Mouse (Mus musculus) MEL (cell line): ENCODE measurements around the gene 1700069L16Rik. TPM values are rescaled to one million over a fixed set of nuclear protein-coding genes. Genes with fewer than 3 reads are reported as not detected.

Experiments used
- DNase-seq: peaks from one replicate; pipeline ENCODE4 v3.0.0; 2011; ENCODE audit warnings: low read depth, low spot score
- H3K27ac ChIP-seq: 2 replicates; pipeline ENCODE4 v1.5.1; 2012; ENCODE audit warnings: low read depth, mild to moderate bottlenecking, control low read depth, low read length, moderate library complexity; ENCODE audit not compliant: control insufficient read depth
- H3K27me3 ChIP-seq, 2 experiments: fragments of 150-350 bp in 1 of 2; sonication (generic) in 1 of 2; 2 replicates each; pipeline ENCODE4 v1.6.1; 2012; ENCODE audit warnings: low read length in 2 of 2, mild to moderate bottlenecking in 2 of 2, improper control_type of control experiment in 1 of 2, moderate library complexity in 1 of 2; ENCODE audit not compliant: insufficient read depth in 2 of 2, control insufficient read depth in 1 of 2
- H3K36me3 ChIP-seq, 2 experiments: 2 replicates each; pipeline ENCODE4 v1.6.1; 2012 to 2014; ENCODE audit warnings: low read length in 2 of 2, improper control_type of control experiment in 1 of 2, inconsistent platforms in 1 of 2, mild to moderate bottlenecking in 1 of 2; ENCODE audit not compliant: insufficient read depth in 2 of 2, control insufficient read depth in 1 of 2
- H3K4me1 ChIP-seq, 2 experiments: fragments of 150-350 bp in 1 of 2; sonication (generic) in 1 of 2; 2 replicates each; pipeline ENCODE4 v1.6.1; 2012; ENCODE audit warnings: low read length in 2 of 2, improper control_type of control experiment in 1 of 2, mild to moderate bottlenecking in 1 of 2; ENCODE audit not compliant: insufficient read depth in 2 of 2, control insufficient read depth in 1 of 2
- H3K4me3 ChIP-seq, 2 experiments: fragments of 150-350 bp in 1 of 2; sonication (generic) in 1 of 2; 2 replicates each; pipeline ENCODE4 v1.5.1; 2012; ENCODE audit warnings: low read depth in 2 of 2, low read length in 2 of 2, mild to moderate bottlenecking in 2 of 2, moderate library complexity in 2 of 2, control low read depth in 1 of 2, improper control_type of control experiment in 1 of 2; ENCODE audit not compliant: control insufficient read depth in 1 of 2, insufficient read depth in 1 of 2
- H3K79me2 ChIP-seq: 2 replicates; pipeline ENCODE4 v1.6.1; 2012; ENCODE audit warnings: mild to moderate bottlenecking, low read length, moderate library complexity; ENCODE audit not compliant: control insufficient read depth, poor library complexity, insufficient read depth
- H3K9ac ChIP-seq: 2 replicates; pipeline ENCODE4 v1.6.1; 2012; ENCODE audit warnings: low read depth, mild to moderate bottlenecking, control low read depth, low read length, moderate library complexity; ENCODE audit not compliant: control insufficient read depth, poor library complexity, severe bottlenecking
- H3K9me3 ChIP-seq: fragments of 150-350 bp; sonication (generic); replicated peaks from 2 replicates; pipeline ENCODE4 v1.6.1; 2012; ENCODE audit warnings: mild to moderate bottlenecking, low read length, improper control_type of control experiment, moderate library complexity; ENCODE audit not compliant: insufficient read depth
- BHLHE40 ChIP-seq: IDR thresholded peaks from 2 replicates; pipeline ENCODE4 v1.6.1; 2012; ENCODE audit warnings: low read depth, mild to moderate bottlenecking, inconsistent platforms, low read length, improper control_type of control experiment, borderline replicate concordance
- CHD1 ChIP-seq: IDR thresholded peaks from 2 replicates; pipeline ENCODE4 v1.6.1; 2012; ENCODE audit warnings: low read depth, mild to moderate bottlenecking, inconsistent platforms, low read length, improper control_type of control experiment
- CHD2 ChIP-seq: IDR thresholded peaks from 2 replicates; pipeline ENCODE4 v1.6.1; 2011; ENCODE audit warnings: low read length, improper control_type of control experiment
- E2F4 ChIP-seq: IDR thresholded peaks from 2 replicates; pipeline ENCODE4 v1.6.1; 2011; ENCODE audit warnings: low read depth, low read length, improper control_type of control experiment, borderline replicate concordance
- ELF1 ChIP-seq: IDR thresholded peaks from 2 replicates; pipeline ENCODE4 v1.6.1; 2014; ENCODE audit warnings: low read depth, mild to moderate bottlenecking, inconsistent platforms, low read length, improper control_type of control experiment, moderate library complexity
- ETS1 ChIP-seq: IDR thresholded peaks from 2 replicates; pipeline ENCODE4 v1.6.1; 2012; ENCODE audit warnings: low read depth, mild to moderate bottlenecking, inconsistent platforms, low read length, improper control_type of control experiment, moderate library complexity
- GATA1 ChIP-seq: IDR thresholded peaks from 2 replicates; pipeline ENCODE4 v1.6.1; 2011; ENCODE audit warnings: low read depth, low read length, improper control_type of control experiment
- HCFC1 ChIP-seq: IDR thresholded peaks from 2 replicates; pipeline ENCODE4 v1.6.1; 2012; ENCODE audit warnings: low read depth, mild to moderate bottlenecking, inconsistent platforms, low read length, improper control_type of control experiment, moderate library complexity
- KAT2A ChIP-seq: conservative IDR thresholded peaks from 2 replicates; pipeline ENCODE4 v1.6.1; 2012; ENCODE audit warnings: low read depth, low read length, improper control_type of control experiment, inconsistent platforms
- MAFK ChIP-seq: IDR thresholded peaks from 2 replicates; pipeline ENCODE4 v1.6.1; 2011; ENCODE audit warnings: low read depth, mild to moderate bottlenecking, low read length, improper control_type of control experiment, borderline replicate concordance
- MAZ ChIP-seq: IDR thresholded peaks from 2 replicates; pipeline ENCODE4 v1.6.1; 2012; ENCODE audit warnings: low read depth, mild to moderate bottlenecking, inconsistent platforms, low read length, improper control_type of control experiment
- MXI1 ChIP-seq: IDR thresholded peaks from 2 replicates; pipeline ENCODE4 v1.6.1; 2011; ENCODE audit warnings: mild to moderate bottlenecking, low read depth, low read length, improper control_type of control experiment
- MYB ChIP-seq: IDR thresholded peaks from 2 replicates; pipeline ENCODE4 v1.6.1; 2011; ENCODE audit warnings: mild to moderate bottlenecking, low read depth, low read length, improper control_type of control experiment
- MYC ChIP-seq: IDR thresholded peaks from 2 replicates; pipeline ENCODE4 v1.6.1; 2011; ENCODE audit warnings: low read depth, mild to moderate bottlenecking, low read length, improper control_type of control experiment, moderate library complexity
- NRF1 ChIP-seq: IDR thresholded peaks from 2 replicates; pipeline ENCODE4 v1.6.1; 2014; ENCODE audit warnings: low read depth, mild to moderate bottlenecking, inconsistent platforms, low read length, improper control_type of control experiment, moderate library complexity; ENCODE audit not compliant: poor library complexity, insufficient read depth, severe bottlenecking
- POLR2A ChIP-seq, 2 experiments: IDR thresholded peaks; 2 replicates each; pipeline ENCODE4 v1.6.1; 2011 to 2012; ENCODE audit warnings: low read length in 2 of 2, mild to moderate bottlenecking in 2 of 2, control low read depth in 1 of 2, improper control_type of control experiment in 1 of 2, low read depth in 1 of 2, moderate library complexity in 1 of 2; ENCODE audit not compliant: control insufficient read depth in 1 of 2, insufficient read depth in 1 of 2, poor library complexity in 1 of 2
- POLR2AphosphoS5 ChIP-seq: IDR thresholded peaks from 2 replicates; pipeline ENCODE4 v1.6.1; 2012; ENCODE audit warnings: low read depth, borderline replicate concordance, mild to moderate bottlenecking, inconsistent platforms, low read length, moderate library complexity, mixed read lengths
- RAD21 ChIP-seq: IDR thresholded peaks from 2 replicates; pipeline ENCODE4 v1.6.1; 2011; ENCODE audit warnings: mild to moderate bottlenecking, low read depth, low read length, improper control_type of control experiment
- RCOR1 ChIP-seq: IDR thresholded peaks from 2 replicates; pipeline ENCODE4 v1.6.1; 2012; ENCODE audit warnings: low read depth, mild to moderate bottlenecking, inconsistent platforms, low read length, improper control_type of control experiment
- SIN3A ChIP-seq: IDR thresholded peaks from 2 replicates; pipeline ENCODE4 v1.6.1; 2012; ENCODE audit warnings: low read length, improper control_type of control experiment, inconsistent platforms
- TAL1 ChIP-seq: IDR thresholded peaks from 2 replicates; pipeline ENCODE4 v1.6.1; 2012; ENCODE audit warnings: mild to moderate bottlenecking, inconsistent platforms, low read length, moderate library complexity, mixed read lengths
- TBP ChIP-seq: IDR thresholded peaks from 2 replicates; pipeline ENCODE4 v1.8.0; 2011; ENCODE audit warnings: low read depth, low read length, improper control_type of control experiment
- TCF12 ChIP-seq: IDR thresholded peaks from 2 replicates; pipeline ENCODE4 v1.6.1; 2014; ENCODE audit warnings: low read depth, mild to moderate bottlenecking, inconsistent platforms, low read length, improper control_type of control experiment, moderate library complexity
- UBTF ChIP-seq: IDR thresholded peaks from 2 replicates; pipeline ENCODE4 v1.6.1; 2012; ENCODE audit warnings: low read depth, mild to moderate bottlenecking, inconsistent platforms, low read length, improper control_type of control experiment, moderate library complexity, borderline replicate concordance; ENCODE audit not compliant: insufficient read depth
- USF1 ChIP-seq: IDR thresholded peaks from 2 replicates; pipeline ENCODE4 v1.6.1; 2014; ENCODE audit warnings: low read depth, mild to moderate bottlenecking, inconsistent platforms, low read length, improper control_type of control experiment, moderate library complexity
- ZC3H11A ChIP-seq: IDR thresholded peaks from 2 replicates; pipeline ENCODE4 v1.6.1; 2012; ENCODE audit warnings: low read depth, mild to moderate bottlenecking, inconsistent platforms, low read length, improper control_type of control experiment
- ZKSCAN1 ChIP-seq: IDR thresholded peaks from 2 replicates; pipeline ENCODE4 v1.6.1; 2012; ENCODE audit warnings: low read depth, mild to moderate bottlenecking, inconsistent platforms, low read length, improper control_type of control experiment, moderate library complexity
- ZMIZ1 ChIP-seq: IDR thresholded peaks from 2 replicates; pipeline ENCODE4 v1.6.1; 2012; ENCODE audit warnings: low read depth, mild to moderate bottlenecking, inconsistent platforms, low read length, improper control_type of control experiment, moderate library complexity
- ZNF384 ChIP-seq: IDR thresholded peaks from 2 replicates; pipeline ENCODE4 v1.6.1; 2012; ENCODE audit warnings: low read depth, mild to moderate bottlenecking, inconsistent platforms, low read length, improper control_type of control experiment
- polyA plus RNA-seq, 2 experiments: library from polyadenylated mRNA; stranded (reverse) in 1 of 2; unstranded in 1 of 2; fragments of >175 nt in 1 of 2; fragments of >200 nt in 1 of 2; gene quantifications; 2 replicates each; pipeline versions ENCODE4 v1.2.1 to v1.2.4; 2012; ENCODE audit warnings: low replicate concordance in 2 of 2, low read depth in 1 of 2; ENCODE audit not compliant: insufficient read length in 2 of 2, insufficient read depth in 1 of 2, missing spikeins in 1 of 2
- total RNA-seq: library from RNA; depleted of rRNA; stranded (reverse); fragments of 300-350 nt; gene quantifications from 2 replicates; pipeline ENCODE4 v1.2.3, GENCODE M21; 2012

1700069L16Rik gene
- total and polyA plus RNA-seq, 3 experiments, result not detected

DNA sequence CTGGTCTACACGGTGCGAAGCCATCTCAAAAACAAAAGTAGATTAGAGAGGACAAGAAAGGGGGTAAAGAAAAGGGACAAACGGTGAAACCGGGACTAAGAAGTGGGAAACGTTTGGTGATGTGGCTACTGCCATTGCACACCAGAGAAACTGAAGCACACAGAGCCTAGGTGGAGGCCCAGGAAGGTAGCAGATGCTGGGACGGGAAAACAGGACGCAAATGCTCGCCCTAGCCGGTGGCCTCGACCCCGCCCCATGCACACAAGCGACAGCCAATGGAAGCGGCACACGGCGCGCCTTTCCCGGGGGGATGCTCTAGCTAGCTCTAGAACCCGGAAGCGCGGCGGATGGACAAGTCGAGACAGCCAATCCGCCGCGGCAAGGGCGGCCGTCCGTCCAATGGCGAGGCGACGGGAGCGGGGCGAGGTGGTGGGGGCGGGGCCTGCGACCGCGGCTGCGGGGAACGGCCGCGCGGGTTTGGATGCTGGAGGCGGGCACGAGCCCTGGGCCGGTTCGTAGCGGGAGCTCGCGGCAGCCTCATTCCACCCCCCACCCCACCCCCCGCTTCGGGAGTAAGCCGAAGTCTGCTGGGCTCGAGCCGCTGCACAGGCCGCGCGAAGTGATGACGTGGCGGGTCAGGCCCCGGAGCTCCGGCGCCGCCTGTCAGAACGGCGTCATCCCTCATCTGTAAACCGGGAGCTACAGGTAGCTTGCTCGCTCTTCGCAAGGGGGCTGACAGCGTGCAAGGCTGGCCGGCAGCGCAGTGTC lies 11.0 kb upstream of the 1700069L16Rik start, which contains the start of gene Ficd (continued):
- no peak; the same call in 1 of the 2 replicates for TF ChIP-seq ZC3H11A
- TF ChIP-seq MAFK, result no peak
- TF ChIP-seq ETS1, result no peak
- TF ChIP-seq E2F4, result no peak
- TF ChIP-seq CHD2, result no peak; the same call in 1 of the 2 replicates
- TF ChIP-seq MXI1, result peak; percentile 46
- TF ChIP-seq MAZ, result peak; percentile 13; the same call in 1 of the 2 replicates
- peak; percentile 54 to 86; a peak in 3 of 4 replicates for TF ChIP-seq POLR2A (IDR thresholded peaks at IDR 0.05; ENCODE audit: control insufficient read depth in 1 of 2, insufficient read depth in 1 of 2, low read depth in 1 of 2, low read length in 2 of 2, poor library complexity in 1 of 2)
- TF ChIP-seq POLR2AphosphoS5, result 0 out of 2 replicates have a peak, but pooled peaks have one; percentile 64
- TF ChIP-seq TAL1, result no peak
- TF ChIP-seq NRF1, result peak; percentile 19; the same call in 1 of the 2 replicates
- TF ChIP-seq ZNF384, result no peak
- peak; percentile 86 for TF ChIP-seq SIN3A
- no peak for TF ChIP-seq UBTF
- TF ChIP-seq RAD21, result no peak
- TF ChIP-seq MYC, result no peak
- TF ChIP-seq ZMIZ1, result peak; percentile 58
- TF ChIP-seq TCF12, result peak; percentile 32; the same call in 1 of the 2 replicates

DNA sequence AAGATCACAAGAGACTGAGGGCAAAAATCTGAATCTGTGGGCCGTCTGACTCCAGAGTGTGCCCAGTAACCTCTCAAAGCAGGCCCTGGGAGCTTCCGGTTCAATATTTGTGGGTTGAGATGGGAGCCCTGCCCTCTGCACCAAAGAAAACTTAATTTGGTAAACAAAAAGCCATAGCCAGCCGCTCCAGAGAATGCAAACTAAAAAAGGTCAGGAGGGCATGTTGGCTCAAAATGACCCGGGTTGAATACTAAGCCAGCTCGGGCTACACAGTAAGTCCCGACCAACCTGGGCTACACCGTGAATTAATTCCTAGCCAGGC lies 10.4 kb upstream of the 1700069L16Rik start:
- no peaks in the 10 kb centered on the region for H3K9me3 ChIP-seq
- H3K4me1 ChIP-seq, result peaks cover 0 to 14% of the 10 kb centered on the region in 2 experiments; a peak in 1 of 4 replicates
- H3K4me3 ChIP-seq, result peak overlapping the region; percentile 58 to 81
- no peaks in the 10 kb centered on the region; a peak in 1 of 4 replicates for H3K36me3 ChIP-seq
- no peaks in the 10 kb centered on the region; the same call in 1 of the 2 replicates for H3K79me2 ChIP-seq
- peak overlapping the region; percentile 73 for H3K9ac ChIP-seq
- TF ChIP-seq BHLHE40 (no peak), CHD1 (no peak), POLR2A (IDR thresholded peaks at IDR 0.05; ENCODE audit: control insufficient read depth in 1 of 2, insufficient read depth in 1 of 2, low read depth in 1 of 2, low read length in 2 of 2, poor library complexity in 1 of 2) (no peak), E2F4 (no peak), ELF1 (no peak; the same call in 1 of the 2 replicates), TBP (no peak), UBTF (no peak), RCOR1 (no peak), TAL1 (no peak), MYB (no peak), ZKSCAN1 (no peak), USF1 (no peak), CHD2 (no peak; the same call in 1 of the 2 replicates), GATA1 (no peak), KAT2A (no peak), NRF1 (no peak), HCFC1 (no peak)
- TF ChIP-seq, all 39 proteins: peak for 0
- no peaks in the 10 kb centered on the region for H3K27me3 ChIP-seq
- DNase-seq, result no peak
- peak overlapping the region; percentile 76 for H3K27ac ChIP-seq
